Mouse (Mus musculus): Measurements from ENCODE around the gene Slc4a4.
"Not testable (repeated sequence)": the region's sequence is repeated elsewhere in the genome, so short reads cannot be mapped to it uniquely, and the experiment has no call there.

Gene Slc4a4

GRCm38 (mm10) chr5:88960342-88961105, 73.9 kb downstream of the Slc4a4 start:
- DNase-seq (ENCODE audit: low read depth, low spot score) = no peak

- DNase-seq (ENCODE audit: low read depth, low spot score) = peak; percentile 65
These were observed 74.7 kb downstream of the Slc4a4 start for GRCm38 (mm10) chr5:88961351-88961761.

- DNase-seq (ENCODE audit: low read depth, low spot score) = no peak
These were observed 78.2 kb downstream of the Slc4a4 start for GRCm38 (mm10) chr5:88964685-88965290.

- no peak for DNase-seq (ENCODE audit: low read depth, low spot score)
These were observed 79.9 kb downstream of the Slc4a4 start for GRCm38 (mm10) chr5:88966507-88966906.

GRCm38 (mm10) chr5:88968923-88969639, 82.5 kb downstream of the Slc4a4 start:
- peak; percentile 75 for DNase-seq (ENCODE audit: low read depth, low spot score)

- no peak for DNase-seq (ENCODE audit: low read depth, low spot score)
These were observed 84.9 kb downstream of the Slc4a4 start for GRCm38 (mm10) chr5:88971554-88971953.

GRCm38 (mm10) chr5:88972277-88972676, 85.7 kb downstream of the Slc4a4 start:
- no peak for DNase-seq (ENCODE audit: low read depth, low spot score)

- no peak for DNase-seq (ENCODE audit: low read depth, low spot score)
These were observed 86.5 kb downstream of the Slc4a4 start for GRCm38 (mm10) chr5:88973130-88973529.

GRCm38 (mm10) chr5:88975694-88976093, 89.1 kb downstream of the Slc4a4 start:
- DNase-seq (ENCODE audit: low read depth, low spot score) = no peak

- DNase-seq (ENCODE audit: low read depth, low spot score) = no peak
These were observed 89.8 kb downstream of the Slc4a4 start for GRCm38 (mm10) chr5:88976428-88976827.

GRCm38 (mm10) chr5:88980740-88981139, 94.1 kb downstream of the Slc4a4 start:
- DNase-seq (ENCODE audit: low read depth, low spot score) = no peak

GRCm38 (mm10) chr5:88981243-88982014, 94.8 kb downstream of the Slc4a4 start:
- peak; percentile 82 for DNase-seq (ENCODE audit: low read depth, low spot score)

- DNase-seq (ENCODE audit: low read depth, low spot score) = no peak
These were observed 95.6 kb downstream of the Slc4a4 start for GRCm38 (mm10) chr5:88982040-88982736.

- no peak for DNase-seq (ENCODE audit: low read depth, low spot score)
These were observed 96.6 kb downstream of the Slc4a4 start for GRCm38 (mm10) chr5:88983170-88983569.

- DNase-seq (ENCODE audit: low read depth, low spot score) = peak; percentile 58
These were observed 97.0 kb downstream of the Slc4a4 start for GRCm38 (mm10) chr5:88983652-88984051.

- peak; percentile 40 for DNase-seq (ENCODE audit: low read depth, low spot score)
These were observed 102.4 kb downstream of the Slc4a4 start for GRCm38 (mm10) chr5:88989018-88989417.

GRCm38 (mm10) chr5:88990196-88990747, 103.7 kb downstream of the Slc4a4 start:
- no peak for DNase-seq (ENCODE audit: low read depth, low spot score)

- not testable (repeated sequence) for DNase-seq (ENCODE audit: low read depth, low spot score)
These were observed 104.7 kb downstream of the Slc4a4 start for GRCm38 (mm10) chr5:88991309-88991708.

- no peak for DNase-seq (ENCODE audit: low read depth, low spot score)
These were observed 107.9 kb downstream of the Slc4a4 start for GRCm38 (mm10) chr5:88994533-88994932.

GRCm38 (mm10) chr5:88996246-88996645, 109.6 kb downstream of the Slc4a4 start:
- DNase-seq (ENCODE audit: low read depth, low spot score) = no peak

- DNase-seq (ENCODE audit: low read depth, low spot score) = no peak
These were observed 110.7 kb downstream of the Slc4a4 start for GRCm38 (mm10) chr5:88997277-88997676.
